Mouse (Mus musculus): ENCODE results near the gene Ptpru. TPM values are rescaled to one million over a fixed set of nuclear protein-coding genes. Genes with fewer than 3 reads are reported as not detected.

Gene Ptpru
- polyA plus RNA-seq, 1 experiment, result 1.0 TPM

DNA sequence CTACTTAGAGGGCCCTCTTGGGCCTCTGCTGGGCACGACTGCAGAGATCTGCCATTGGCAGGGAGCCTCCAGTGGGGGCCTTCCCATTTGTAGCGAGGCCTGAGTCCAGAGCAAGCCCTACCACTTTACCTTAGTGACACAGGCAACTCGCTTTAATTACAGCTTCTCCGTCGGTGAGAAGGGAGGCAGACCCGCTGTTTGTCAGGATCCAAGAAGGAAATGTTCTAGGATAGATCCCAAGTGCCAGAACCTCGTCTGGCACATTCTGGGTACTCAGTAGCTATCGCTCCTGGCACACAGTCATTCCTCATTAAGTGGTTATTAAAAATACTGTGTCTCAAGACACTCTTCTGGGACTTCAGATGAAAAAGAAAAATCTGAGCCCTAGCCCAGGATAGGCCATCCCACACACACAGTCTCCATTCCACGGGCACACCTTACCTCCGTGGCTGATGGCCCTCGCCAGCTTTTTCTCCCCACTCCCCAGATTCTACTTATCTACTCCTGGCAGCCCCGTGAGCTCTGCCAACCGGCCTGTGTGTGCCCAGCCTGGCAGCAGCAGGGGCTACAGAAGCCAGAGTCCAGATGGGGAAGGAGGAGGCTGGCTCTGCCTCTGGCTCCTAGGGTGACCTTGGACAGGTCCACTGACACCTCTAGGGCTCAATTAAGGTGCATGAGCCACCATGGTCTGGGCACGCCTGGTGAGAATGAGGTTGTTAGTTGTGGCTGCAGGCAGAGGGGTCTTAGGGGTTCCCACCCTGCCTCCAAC lies 41.6 kb downstream of the Ptpru start:
- peaks cover 46% of the 10 kb centered on the region for H3K27me3 ChIP-seq (ENCODE audit: control insufficient read depth, insufficient read depth, insufficient read length)
- no peaks in the 10 kb centered on the region for H3K79me2 ChIP-seq (ENCODE audit: control insufficient read depth, insufficient read depth)
- TF ChIP-seq MYOG (IDR thresholded peaks at IDR 0.05; ENCODE audit: control insufficient read depth in 1 of 3, insufficient read depth in 1 of 3, insufficient read length in 2 of 3, low read depth in 2 of 3), result no peak
- no peak for TF ChIP-seq POLR2A (IDR thresholded peaks at IDR 0.05; ENCODE audit: insufficient read length, low read depth)
- no peak for TF ChIP-seq MAX (IDR thresholded peaks at IDR 0.05; ENCODE audit: low read depth)
- TF ChIP-seq CEBPB (IDR thresholded peaks at IDR 0.05; ENCODE audit: insufficient read depth, poor library complexity, severe bottlenecking), result no peak
- TF ChIP-seq USF1 (IDR thresholded peaks at IDR 0.05; ENCODE audit: low read depth), result no peak
- TF ChIP-seq SRF (IDR thresholded peaks at IDR 0.05; ENCODE audit: control insufficient read depth, insufficient read length, low read depth), result no peak
- no peak for TF ChIP-seq REST (IDR thresholded peaks at IDR 0.05; ENCODE audit: insufficient read depth, insufficient read length)
- no peak for TF ChIP-seq TCF3 (IDR thresholded peaks at IDR 0.05; ENCODE audit: insufficient read length, low read depth)
- TF ChIP-seq MYOD1 (IDR thresholded peaks at IDR 0.05; ENCODE audit: control insufficient read depth in 1 of 3, insufficient read length in 2 of 3, low read depth in 2 of 3), result no peak
- TF ChIP-seq TCF12 (IDR thresholded peaks at IDR 0.05; ENCODE audit: insufficient read depth, poor library complexity, severe bottlenecking), result no peak
- TF ChIP-seq E2F4 (IDR thresholded peaks at IDR 0.05; ENCODE audit: insufficient read depth), result no peak
- TF ChIP-seq POLR2AphosphoS2 (IDR thresholded peaks at IDR 0.05; ENCODE audit: insufficient read length, low read depth), result no peak
- no peaks in the 10 kb centered on the region for H3K36me3 ChIP-seq (ENCODE audit: control insufficient read depth, insufficient read depth)
- H3K4me3 ChIP-seq, result no peak overlapping the region
- H3ac ChIP-seq (ENCODE audit: control insufficient read depth, insufficient read length), result no peak overlapping the region
- no peak overlapping the region for H3K4me2 ChIP-seq (ENCODE audit: low read depth)

DNA sequence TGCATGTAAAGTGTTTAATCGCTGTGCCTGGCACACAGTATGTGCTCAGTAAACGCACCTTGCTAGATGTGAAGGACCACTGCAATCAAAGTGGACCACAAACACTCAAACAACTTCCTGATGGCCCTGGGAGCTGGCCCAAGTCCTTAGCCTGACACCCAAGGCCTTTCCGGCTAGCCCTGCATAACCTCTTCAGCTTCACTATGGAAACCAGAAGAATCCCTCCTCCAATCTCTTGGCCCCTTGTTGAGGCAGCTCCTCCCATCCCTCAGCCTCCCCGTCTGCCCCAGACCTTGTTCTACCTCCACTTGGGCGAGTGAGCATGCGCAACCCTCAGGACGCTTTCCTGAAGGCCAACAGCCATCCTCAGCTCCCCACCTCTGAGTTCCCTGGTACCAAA lies 51.3 kb downstream of the Ptpru start:
- Histone ChIP-seq H3K79me2 (ENCODE audit: control insufficient read depth, insufficient read depth) (no peaks in the 10 kb centered on the region), H3K36me3 (ENCODE audit: control insufficient read depth, insufficient read depth) (no peaks in the 10 kb centered on the region), H3K4me3 (no peak overlapping the region), H3K27me3 (ENCODE audit: control insufficient read depth, insufficient read depth, insufficient read length) (peaks cover 60% of the 10 kb centered on the region), H3K4me2 (ENCODE audit: low read depth) (no peak overlapping the region), H3ac (ENCODE audit: control insufficient read depth, insufficient read length) (no peak overlapping the region)
- TF ChIP-seq MAX (IDR thresholded peaks at IDR 0.05; ENCODE audit: low read depth) (no peak), USF1 (IDR thresholded peaks at IDR 0.05; ENCODE audit: low read depth) (no peak), CEBPB (IDR thresholded peaks at IDR 0.05; ENCODE audit: insufficient read depth, poor library complexity, severe bottlenecking) (no peak), MYOG (IDR thresholded peaks at IDR 0.05; ENCODE audit: control insufficient read depth in 1 of 3, insufficient read depth in 1 of 3, insufficient read length in 2 of 3, low read depth in 2 of 3) (no peak), POLR2A (IDR thresholded peaks at IDR 0.05; ENCODE audit: insufficient read length, low read depth) (no peak), REST (IDR thresholded peaks at IDR 0.05; ENCODE audit: insufficient read depth, insufficient read length) (no peak), TCF12 (IDR thresholded peaks at IDR 0.05; ENCODE audit: insufficient read depth, poor library complexity, severe bottlenecking) (no peak), SRF (IDR thresholded peaks at IDR 0.05; ENCODE audit: control insufficient read depth, insufficient read length, low read depth) (no peak), MYOD1 (IDR thresholded peaks at IDR 0.05; ENCODE audit: control insufficient read depth in 1 of 3, insufficient read length in 2 of 3, low read depth in 2 of 3) (no peak), E2F4 (IDR thresholded peaks at IDR 0.05; ENCODE audit: insufficient read depth) (no peak), POLR2AphosphoS2 (IDR thresholded peaks at IDR 0.05; ENCODE audit: insufficient read length, low read depth) (no peak), TCF3 (IDR thresholded peaks at IDR 0.05; ENCODE audit: insufficient read length, low read depth) (no peak)

DNA sequence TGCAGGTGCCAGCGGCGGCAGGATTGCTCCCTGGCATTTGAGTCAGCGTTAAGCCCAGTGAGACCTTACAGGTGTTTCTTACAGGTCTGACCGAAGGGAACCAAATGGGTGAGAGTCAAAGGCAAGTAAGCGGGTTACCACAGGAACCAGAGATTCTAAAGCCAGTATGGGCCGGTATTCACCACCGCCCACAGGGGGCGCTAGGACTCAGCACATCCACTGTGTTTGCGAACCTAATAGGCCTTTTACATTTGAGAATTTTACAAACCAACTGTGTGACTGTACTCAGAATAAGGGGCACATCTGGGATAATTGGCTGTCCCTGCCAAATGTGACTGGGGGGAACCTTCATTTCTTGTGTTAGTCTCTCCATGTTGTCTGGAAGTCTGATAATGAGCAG lies 54.1 kb downstream of the Ptpru start:
- TF ChIP-seq SRF (IDR thresholded peaks at IDR 0.05; ENCODE audit: control insufficient read depth, insufficient read length, low read depth), result no peak
- no peak for TF ChIP-seq TCF3 (IDR thresholded peaks at IDR 0.05; ENCODE audit: insufficient read length, low read depth)
- TF ChIP-seq CEBPB (IDR thresholded peaks at IDR 0.05; ENCODE audit: insufficient read depth, poor library complexity, severe bottlenecking), result no peak
- no peak for TF ChIP-seq REST (IDR thresholded peaks at IDR 0.05; ENCODE audit: insufficient read depth, insufficient read length)
- TF ChIP-seq TCF12 (IDR thresholded peaks at IDR 0.05; ENCODE audit: insufficient read depth, poor library complexity, severe bottlenecking), result no peak
- TF ChIP-seq MYOD1 (IDR thresholded peaks at IDR 0.05; ENCODE audit: control insufficient read depth in 1 of 3, insufficient read length in 2 of 3, low read depth in 2 of 3), result no peak
- TF ChIP-seq MYOG (IDR thresholded peaks at IDR 0.05; ENCODE audit: control insufficient read depth in 1 of 3, insufficient read depth in 1 of 3, insufficient read length in 2 of 3, low read depth in 2 of 3), result no peak
- TF ChIP-seq E2F4 (IDR thresholded peaks at IDR 0.05; ENCODE audit: insufficient read depth), result no peak
- no peak for TF ChIP-seq POLR2AphosphoS2 (IDR thresholded peaks at IDR 0.05; ENCODE audit: insufficient read length, low read depth)
- no peak for TF ChIP-seq POLR2A (IDR thresholded peaks at IDR 0.05; ENCODE audit: insufficient read length, low read depth)
- no peak for TF ChIP-seq MAX (IDR thresholded peaks at IDR 0.05; ENCODE audit: low read depth)
- no peak for TF ChIP-seq USF1 (IDR thresholded peaks at IDR 0.05; ENCODE audit: low read depth)
- Histone ChIP-seq H3K36me3 (ENCODE audit: control insufficient read depth, insufficient read depth) (no peaks in the 10 kb centered on the region), H3K4me2 (ENCODE audit: low read depth) (no peak overlapping the region), H3K79me2 (ENCODE audit: control insufficient read depth, insufficient read depth) (no peaks in the 10 kb centered on the region), H3K27me3 (ENCODE audit: control insufficient read depth, insufficient read depth, insufficient read length) (peaks cover 58% of the 10 kb centered on the region), H3ac (ENCODE audit: control insufficient read depth, insufficient read length) (no peak overlapping the region), H3K4me3 (no peak overlapping the region)

DNA sequence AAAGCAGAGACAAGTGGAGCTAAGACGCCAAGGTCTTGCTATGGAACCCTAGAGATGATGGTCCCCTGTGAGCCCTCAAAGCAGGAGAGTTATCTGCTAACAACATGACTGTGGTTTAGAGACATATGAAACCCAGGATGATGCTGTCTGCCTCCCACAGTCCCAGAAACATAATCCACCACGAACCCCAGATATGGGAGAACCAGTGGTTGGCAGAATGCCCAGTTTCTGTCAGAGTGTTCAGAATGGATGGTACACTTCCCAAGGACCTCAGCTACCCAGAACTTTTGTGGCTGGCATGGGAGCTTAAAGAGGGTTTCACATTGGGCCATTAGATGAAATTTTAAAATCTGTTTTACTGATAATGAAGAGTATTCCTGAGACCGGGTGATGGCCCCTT lies 57.1 kb downstream of the Ptpru start:
- H3K79me2 ChIP-seq (ENCODE audit: control insufficient read depth, insufficient read depth), result no peaks in the 10 kb centered on the region
- H3K27me3 ChIP-seq (ENCODE audit: control insufficient read depth, insufficient read depth, insufficient read length), result peaks cover 51% of the 10 kb centered on the region
- H3K36me3 ChIP-seq (ENCODE audit: control insufficient read depth, insufficient read depth), result no peaks in the 10 kb centered on the region
- no peak overlapping the region for H3ac ChIP-seq (ENCODE audit: control insufficient read depth, insufficient read length)
- TF ChIP-seq MYOG (IDR thresholded peaks at IDR 0.05; ENCODE audit: control insufficient read depth in 1 of 3, insufficient read depth in 1 of 3, insufficient read length in 2 of 3, low read depth in 2 of 3) (no peak), USF1 (IDR thresholded peaks at IDR 0.05; ENCODE audit: low read depth) (no peak), REST (IDR thresholded peaks at IDR 0.05; ENCODE audit: insufficient read depth, insufficient read length) (no peak), E2F4 (IDR thresholded peaks at IDR 0.05; ENCODE audit: insufficient read depth) (no peak), TCF3 (IDR thresholded peaks at IDR 0.05; ENCODE audit: insufficient read length, low read depth) (no peak), MAX (IDR thresholded peaks at IDR 0.05; ENCODE audit: low read depth) (no peak), TCF12 (IDR thresholded peaks at IDR 0.05; ENCODE audit: insufficient read depth, poor library complexity, severe bottlenecking) (no peak), SRF (IDR thresholded peaks at IDR 0.05; ENCODE audit: control insufficient read depth, insufficient read length, low read depth) (no peak), POLR2AphosphoS2 (IDR thresholded peaks at IDR 0.05; ENCODE audit: insufficient read length, low read depth) (no peak), MYOD1 (IDR thresholded peaks at IDR 0.05; ENCODE audit: control insufficient read depth in 1 of 3, insufficient read length in 2 of 3, low read depth in 2 of 3) (no peak), POLR2A (IDR thresholded peaks at IDR 0.05; ENCODE audit: insufficient read length, low read depth) (no peak), CEBPB (IDR thresholded peaks at IDR 0.05; ENCODE audit: insufficient read depth, poor library complexity, severe bottlenecking) (no peak)
- no peak overlapping the region for H3K4me2 ChIP-seq (ENCODE audit: low read depth)
- no peak overlapping the region for H3K4me3 ChIP-seq

Data from myocyte (in vitro differentiated cells).